Mouse (Mus musculus): ENCODE data around the gene Aff1. TPM values are rescaled to one million over a fixed set of nuclear protein-coding genes. Genes with fewer than 3 reads are reported as not detected.

Gene Aff1
- total and polyA plus RNA-seq, 2 experiments from 2014 or later, result 6.5 to 29.0 TPM

- no peak for TF ChIP-seq CTCF (IDR thresholded peaks at IDR 0.05; ENCODE audit: low read depth)
- TF ChIP-seq EP300 (IDR thresholded peaks at IDR 0.05; ENCODE audit: low read depth), result no peak
- Histone ChIP-seq H3K4me1 (ENCODE audit: control insufficient read depth, insufficient read depth) (no peaks in the 10 kb centered on the region; the same call in 1 of the 2 replicates), H3K36me3 (replicated peaks; ENCODE audit: control insufficient read depth, insufficient read depth, low read length) (no peaks in the 10 kb centered on the region), H3K4me3 (ENCODE audit: low read depth, low read length) (no peak overlapping the region), H3K27me3 (ENCODE audit: control insufficient read depth, insufficient read depth, low read length) (no peaks in the 10 kb centered on the region), H3K9ac (replicated peaks; ENCODE audit: low read depth, low read length) (no peak overlapping the region), H3K9me3 (replicated peaks; ENCODE audit: control insufficient read depth, low read length) (no peaks in the 10 kb centered on the region), H3K4me2 (ENCODE audit: low read depth, low read length) (no peak overlapping the region), H3K27ac (ENCODE audit: low read depth) (no peak overlapping the region)
- DNase-seq (ENCODE audit: low spot score) (no peak), ATAC-seq (ENCODE audit: insufficient read depth, low read depth) (no peak)
- 86% methylated on average over 2 of the region's 2 CpGs for WGBS
Measured at GRCm38 (mm10) chr5:103700661-103701060, 8.5 kb downstream of the Aff1 start.

GRCm38 (mm10) chr5:103701466-103701865, 9.3 kb downstream of the Aff1 start:
- no peak for DNase-seq (ENCODE audit: low spot score)
- TF ChIP-seq EP300 (IDR thresholded peaks at IDR 0.05; ENCODE audit: low read depth) (no peak), CTCF (IDR thresholded peaks at IDR 0.05; ENCODE audit: low read depth) (no peak; the same call in 1 of the 2 replicates)
- H3K9me3 ChIP-seq (replicated peaks; ENCODE audit: control insufficient read depth, low read length), result no peaks in the 10 kb centered on the region
- H3K4me2 ChIP-seq (ENCODE audit: low read depth, low read length), result no peak overlapping the region
- no peak overlapping the region for H3K9ac ChIP-seq (replicated peaks; ENCODE audit: low read depth, low read length)
- no peak overlapping the region for H3K27ac ChIP-seq (ENCODE audit: low read depth)
- no peak for ATAC-seq (ENCODE audit: insufficient read depth, low read depth)
- H3K27me3 ChIP-seq (ENCODE audit: control insufficient read depth, insufficient read depth, low read length), result no peaks in the 10 kb centered on the region
- H3K36me3 ChIP-seq (replicated peaks; ENCODE audit: control insufficient read depth, insufficient read depth, low read length), result no peaks in the 10 kb centered on the region
- WGBS, result 77% methylated on average over 3 of the region's 3 CpGs
- no peak overlapping the region for H3K4me3 ChIP-seq (ENCODE audit: low read depth, low read length)
- H3K4me1 ChIP-seq (ENCODE audit: control insufficient read depth, insufficient read depth), result no peaks in the 10 kb centered on the region; the same call in 1 of the 2 replicates

- WGBS, result 67% methylated on average over 6 of the region's 6 CpGs
Measured at GRCm38 (mm10) chr5:103702527-103702926, 10.4 kb downstream of the Aff1 start.

GRCm38 (mm10) chr5:103705331-103705730, 13.2 kb downstream of the Aff1 start:
- ATAC-seq (ENCODE audit: insufficient read depth, low read depth) (no peak), DNase-seq (ENCODE audit: low spot score) (no peak)
- no peak overlapping the region for H3K4me2 ChIP-seq (ENCODE audit: low read depth, low read length)
- no peak overlapping the region for H3K27ac ChIP-seq (ENCODE audit: low read depth)
- no peak overlapping the region for H3K4me3 ChIP-seq (ENCODE audit: low read depth, low read length)
- H3K36me3 ChIP-seq (replicated peaks; ENCODE audit: control insufficient read depth, insufficient read depth, low read length), result no peaks in the 10 kb centered on the region
- TF ChIP-seq EP300 (IDR thresholded peaks at IDR 0.05; ENCODE audit: low read depth), result no peak
- no peak for TF ChIP-seq CTCF (IDR thresholded peaks at IDR 0.05; ENCODE audit: low read depth)
- no peaks in the 10 kb centered on the region for H3K9me3 ChIP-seq (replicated peaks; ENCODE audit: control insufficient read depth, low read length)
- 97% methylated on average over 4 of the region's 4 CpGs for WGBS
- no peaks in the 10 kb centered on the region for H3K27me3 ChIP-seq (ENCODE audit: control insufficient read depth, insufficient read depth, low read length)
- no peaks in the 10 kb centered on the region for H3K4me1 ChIP-seq (ENCODE audit: control insufficient read depth, insufficient read depth)
- no peak overlapping the region for H3K9ac ChIP-seq (replicated peaks; ENCODE audit: low read depth, low read length)

More at GRCm38 (mm10) chr5:103702527-103702926, 10.4 kb downstream of the Aff1 start:
- Histone ChIP-seq H3K9ac (replicated peaks; ENCODE audit: low read depth, low read length) (no peak overlapping the region), H3K27me3 (ENCODE audit: control insufficient read depth, insufficient read depth, low read length) (no peaks in the 10 kb centered on the region), H3K4me3 (ENCODE audit: low read depth, low read length) (no peak overlapping the region), H3K4me1 (ENCODE audit: control insufficient read depth, insufficient read depth) (no peaks in the 10 kb centered on the region; the same call in 1 of the 2 replicates), H3K4me2 (ENCODE audit: low read depth, low read length) (no peak overlapping the region), H3K36me3 (replicated peaks; ENCODE audit: control insufficient read depth, insufficient read depth, low read length) (no peaks in the 10 kb centered on the region), H3K27ac (ENCODE audit: low read depth) (no peak overlapping the region), H3K9me3 (replicated peaks; ENCODE audit: control insufficient read depth, low read length) (no peaks in the 10 kb centered on the region)
- DNase-seq (ENCODE audit: low spot score) (no peak), ATAC-seq (ENCODE audit: insufficient read depth, low read depth) (no peak)
- TF ChIP-seq CTCF (IDR thresholded peaks at IDR 0.05; ENCODE audit: low read depth), result no peak
- TF ChIP-seq EP300 (IDR thresholded peaks at IDR 0.05; ENCODE audit: low read depth), result no peak

GRCm38 (mm10) chr5:103705874-103706273, 13.7 kb downstream of the Aff1 start:
- Histone ChIP-seq H3K27me3 (ENCODE audit: control insufficient read depth, insufficient read depth, low read length) (no peaks in the 10 kb centered on the region), H3K9ac (replicated peaks; ENCODE audit: low read depth, low read length) (no peak overlapping the region), H3K36me3 (replicated peaks; ENCODE audit: control insufficient read depth, insufficient read depth, low read length) (no peaks in the 10 kb centered on the region), H3K4me1 (ENCODE audit: control insufficient read depth, insufficient read depth) (no peaks in the 10 kb centered on the region), H3K4me2 (ENCODE audit: low read depth, low read length) (no peak overlapping the region), H3K4me3 (ENCODE audit: low read depth, low read length) (no peak overlapping the region), H3K27ac (ENCODE audit: low read depth) (no peak overlapping the region), H3K9me3 (replicated peaks; ENCODE audit: control insufficient read depth, low read length) (no peaks in the 10 kb centered on the region)
- TF ChIP-seq EP300 (IDR thresholded peaks at IDR 0.05; ENCODE audit: low read depth) (no peak), CTCF (IDR thresholded peaks at IDR 0.05; ENCODE audit: low read depth) (no peak)
- ATAC-seq (ENCODE audit: insufficient read depth, low read depth) (no peak), DNase-seq (ENCODE audit: low spot score) (no peak)
- 83% methylated on average over 1 of the region's 1 CpGs for WGBS

- Histone ChIP-seq H3K4me3 (ENCODE audit: low read depth, low read length) (no peak overlapping the region), H3K9me3 (replicated peaks; ENCODE audit: control insufficient read depth, low read length) (no peaks in the 10 kb centered on the region), H3K27me3 (ENCODE audit: control insufficient read depth, insufficient read depth, low read length) (no peaks in the 10 kb centered on the region), H3K36me3 (replicated peaks; ENCODE audit: control insufficient read depth, insufficient read depth, low read length) (no peaks in the 10 kb centered on the region), H3K4me2 (ENCODE audit: low read depth, low read length) (no peak overlapping the region), H3K9ac (replicated peaks; ENCODE audit: low read depth, low read length) (no peak overlapping the region), H3K4me1 (ENCODE audit: control insufficient read depth, insufficient read depth) (no peaks in the 10 kb centered on the region), H3K27ac (ENCODE audit: low read depth) (no peak overlapping the region)
- no peak for TF ChIP-seq CTCF (IDR thresholded peaks at IDR 0.05; ENCODE audit: low read depth)
- TF ChIP-seq EP300 (IDR thresholded peaks at IDR 0.05; ENCODE audit: low read depth), result no peak
- DNase-seq (ENCODE audit: low spot score), result no peak
- 81% methylated on average over 3 of the region's 3 CpGs for WGBS
- no peak for ATAC-seq (ENCODE audit: insufficient read depth, low read depth)
Measured at GRCm38 (mm10) chr5:103709044-103709443, 16.9 kb downstream of the Aff1 start.
